In genomic region chr2:113363707-113364620, GRCm38 (mm10) we compare ENCODE assay signal across 10 mouse cellular contexts. TPM values are rescaled to one million over a fixed set of nuclear protein-coding genes. Genes with fewer than 3 reads are reported as not detected.
DNase-seq lines count a peak whose midpoint lies in the region; ATAC-seq and TF ChIP-seq lines count a peak whose summit lies in the region.
"Had no signal": no experiment of that assay in that cellular context is flagged by ENCODE, and none has a peak within 500 bp of the region (broad histone marks: within the 10 kb centered on the region; RNA-seq: fewer than 3 reads in every experiment).

No protein-coding gene starts in this region.

- no peak for TF ChIP-seq CTCF in CH12.LX (conservative IDR thresholded peaks at IDR 0.05 in 1 of 2, IDR thresholded peaks at IDR 0.05 in 1 of 2; ENCODE audit: low read depth in 2 of 2, low read length in 2 of 2)

- H3K9me3 ChIP-seq in CH12.LX (replicated peaks; ENCODE audit: low read length), result no peaks in the 10 kb centered on the region
- H3K9me3 ChIP-seq in embryonic facial prominence, embryonic 13.5 days, result no peaks in the 10 kb centered on the region
- no peaks in the 10 kb centered on the region for H3K9me3 ChIP-seq in intestine, embryonic 14.5 days (ENCODE audit: control insufficient read depth, low read length)

- in situ Hi-C loops in CH12.LX (cut with MboI; ENCODE audit: low pct_ligation_motif_present, low pct_unique_long_range_greater_than_20kb, low sequenced_read_pairs), result no loop called here

- no peak for DNase-seq in frontal cortex, postnatal 36 days (ENCODE audit: low spot score in 2 of 2)
- peak; percentile 5 for DNase-seq in CH12.LX (ENCODE audit: extremely low read depth)
- DNase-seq in intestine, embryonic 14.5 days (ENCODE audit: low spot score), result peak; percentile 60
- no peak for DNase-seq in right cerebral cortex, postnatal 10 days (ENCODE audit: low spot score in 2 of 2)
- DNase-seq in right cerebral cortex, adult 18-20 months, result no peak
- DNase-seq in spleen, postnatal 4 days (ENCODE audit: low spot score in 2 of 2), result no peak
- DNase-seq: cerebellum, adult 11-12 months had no signal

- no peaks in the 10 kb centered on the region for H3K27me3 ChIP-seq in CH12.LX (replicated peaks)
- no peaks in the 10 kb centered on the region for H3K27me3 ChIP-seq in embryonic facial prominence, embryonic 13.5 days
- H3K27me3 ChIP-seq in intestine, embryonic 14.5 days (replicated peaks; ENCODE audit: control insufficient read depth, insufficient read depth, low read length), result no peaks in the 10 kb centered on the region

- TF ChIP-seq POLR2A in CH12.LX (IDR thresholded peaks at IDR 0.05; ENCODE audit: low read depth, low read length), result no peak

- no peak overlapping the region for H3K9ac ChIP-seq in CH12.LX (ENCODE audit: insufficient read depth, low read depth)
- H3K9ac ChIP-seq in embryonic facial prominence, embryonic 13.5 days, result no peak overlapping the region
- no peak overlapping the region for H3K9ac ChIP-seq in intestine, embryonic 14.5 days (ENCODE audit: low read length)

- ATAC-seq in frontal cortex, adult (ENCODE audit: low TSS enrichment), result peak; percentile 50
- peak; percentile 20; the same call in 1 of the 2 replicates for ATAC-seq in embryonic facial prominence, embryonic 13.5 days (ENCODE audit: insufficient number of reproducible peaks, insufficient read depth, low FRiP score, low TSS enrichment, low read depth)
- ATAC-seq in intestine, embryonic 14.5 days (replicated peaks; ENCODE audit: low FRiP score, low TSS enrichment, low read depth), result peak; percentile 40; the same call in 1 of the 2 replicates

- no peak overlapping the region for H3K27ac ChIP-seq in CH12.LX (ENCODE audit: insufficient read depth, low read depth)
- 0 out of 2 replicates have a peak overlapping the region, but pooled peaks have one; percentile 18 for H3K27ac ChIP-seq in embryonic facial prominence, embryonic 13.5 days
- peak overlapping the region; percentile 44 for H3K27ac ChIP-seq in intestine, embryonic 14.5 days (ENCODE audit: low read depth)
- H3K27ac ChIP-seq: macrophage had no signal

- no peak for TF ChIP-seq EP300 in CH12.LX (IDR thresholded peaks at IDR 0.05; ENCODE audit: low read length)

- TF ChIP-seq RAD21 in CH12.LX (IDR thresholded peaks at IDR 0.05; ENCODE audit: low read depth, low read length), result no peak

- dilution Hi-C loops in CH12.LX (cut with MboI; ENCODE audit: extremely low pct_ligation_motif_present, extremely low pct_unique_long_range_greater_than_20kb, low sequenced_read_pairs), result no loop called here

- no peak overlapping the region for H3K4me2 ChIP-seq in CH12.LX (ENCODE audit: insufficient read depth, low read depth, poor library complexity, severe bottlenecking)
- H3K4me2 ChIP-seq in embryonic facial prominence, embryonic 13.5 days, result peak overlapping the region; percentile 45
- H3K4me2 ChIP-seq in intestine, embryonic 14.5 days (ENCODE audit: low read length), result peak overlapping the region; percentile 34

- H3K4me1 ChIP-seq in CH12.LX (ENCODE audit: control insufficient read depth in 1 of 2, insufficient read depth in 2 of 2), result no peaks in the 10 kb centered on the region
- peaks cover 13% of the 10 kb centered on the region for H3K4me1 ChIP-seq in embryonic facial prominence, embryonic 13.5 days
- H3K4me1 ChIP-seq in intestine, embryonic 14.5 days (replicated peaks; ENCODE audit: control insufficient read depth, insufficient read depth, low read length), result 0 out of 2 replicates have a peak, but pooled peaks cover 7% of the 10 kb centered on the region

- H3K4me3 ChIP-seq in CH12.LX (replicated peaks in 1 of 3; ENCODE audit: low read depth in 2 of 3, low read length in 2 of 3, poor library complexity in 1 of 3), result no peak overlapping the region
- H3K4me3 ChIP-seq in embryonic facial prominence, embryonic 13.5 days, result 0 out of 2 replicates have a peak overlapping the region, but pooled peaks have one; percentile 6
- H3K4me3 ChIP-seq in intestine, embryonic 14.5 days (ENCODE audit: low read depth, low read length), result 0 out of 2 replicates have a peak overlapping the region, but pooled peaks have one; percentile 2

- H3K36me3 ChIP-seq in CH12.LX (replicated peaks in 1 of 2; ENCODE audit: control insufficient read depth in 1 of 2, insufficient read depth in 1 of 2, low read length in 1 of 2), result no peaks in the 10 kb centered on the region
- H3K36me3 ChIP-seq in embryonic facial prominence, embryonic 13.5 days, result no peaks in the 10 kb centered on the region
- H3K36me3 ChIP-seq in intestine, embryonic 14.5 days (ENCODE audit: control insufficient read depth, insufficient read depth, low read length), result no peaks in the 10 kb centered on the region

- H3K79me2 ChIP-seq in CH12.LX (replicated peaks; ENCODE audit: control insufficient read depth, extremely low read depth, insufficient read depth, poor library complexity, severe bottlenecking), result no peaks in the 10 kb centered on the region

- 29% methylated on average over 16 of the region's 16 CpGs for WGBS in embryonic facial prominence, embryonic 13.5 days
- WGBS in intestine, embryonic 14.5 days, result 24% methylated on average over 16 of the region's 16 CpGs

TF ChIP-seq in CH12.LX, 34 proteins besides CTCF, POLR2A, EP300 and RAD21:
- TF ChIP-seq ELF1 (IDR thresholded peaks at IDR 0.05; ENCODE audit: low read depth, low read length) (no peak), KAT2A (IDR thresholded peaks at IDR 0.05; ENCODE audit: insufficient replicate concordance, low read length) (no peak), CHD2 (IDR thresholded peaks at IDR 0.05; ENCODE audit: low read length) (no peak), UBTF (IDR thresholded peaks at IDR 0.05; ENCODE audit: low read depth, low read length) (no peak), ZC3H11A (IDR thresholded peaks at IDR 0.05; ENCODE audit: low read depth, low read length) (no peak), TBP (conservative IDR thresholded peaks at IDR 0.05; ENCODE audit: low read depth, low read length) (no peak), MAZ (IDR thresholded peaks at IDR 0.05; ENCODE audit: low read depth, low read length) (no peak), USF2 (conservative IDR thresholded peaks at IDR 0.05; ENCODE audit: low read depth, low read length) (no peak), JUN (IDR thresholded peaks at IDR 0.05; ENCODE audit: insufficient read depth, low read depth, low read length) (no peak), MYC (IDR thresholded peaks at IDR 0.05; ENCODE audit: low read depth, low read length) (no peak), ZKSCAN1 (IDR thresholded peaks at IDR 0.05; ENCODE audit: borderline replicate concordance, low read depth, low read length) (no peak), NRF1 (IDR thresholded peaks at IDR 0.05; ENCODE audit: low read depth, low read length) (no peak), MEF2A (IDR thresholded peaks at IDR 0.05; ENCODE audit: borderline replicate concordance, low read depth, low read length) (no peak), POLR2AphosphoS2 (IDR thresholded peaks at IDR 0.05; ENCODE audit: low read depth, low read length) (no peak), E2F4 (IDR thresholded peaks at IDR 0.05; ENCODE audit: insufficient replicate concordance, low read depth, low read length) (no peak), MXI1 (IDR thresholded peaks at IDR 0.05; ENCODE audit: low read depth, low read length) (no peak), CHD1 (IDR thresholded peaks at IDR 0.05; ENCODE audit: low read depth, low read length) (no peak), ETS1 (conservative IDR thresholded peaks at IDR 0.05; ENCODE audit: low read depth, low read length) (no peak), SMC3 (IDR thresholded peaks at IDR 0.05; ENCODE audit: low read depth, low read length) (no peak)
TF ChIP-seq in CH12.LX: peak in this region for 0.

RNA-seq across cellular contexts. Expression of gene Fmn1, which starts 36.4 kb away (rescaled TPM):
- total RNA-seq in CH12.LX (2012; rRNA removed) (0.08 and 0.13 TPM in 2 replicates), CH12.LX (2014; rRNA removed) (0.20 and 0.36 TPM in 2 replicates)
- 0.57 and 0.79 TPM in 2 replicates for polyA plus RNA-seq in CH12.LX (2012; ENCODE audit: insufficient read length, low read depth)
- polyA plus RNA-seq in embryonic facial prominence, embryonic 13.5 days (2015; fragmentation: Nextera tagmentation; extraction: Ambion mirVana), result 2.8 and 3.0 TPM in 2 replicates
- polyA plus RNA-seq in intestine, embryonic 14.5 days (2014; fragmentation: Nextera tagmentation; extraction: Ambion mirVana), result 6.2 and 6.5 TPM in 2 replicates

Comparison
In these comparisons a context has a peak if more than half of its experiments do, and no peak if none do; other contexts are left out.
1. DNase-seq: peak in CH12.LX (single experiment) and intestine, embryonic 14.5 days (single experiment); none in frontal cortex, postnatal 36 days (0 of 2), right cerebral cortex, postnatal 10 days (0 of 2), right cerebral cortex, adult 18-20 months (single experiment) and spleen, postnatal 4 days (0 of 2).
2. H3K4me3 ChIP-seq: peak in embryonic facial prominence, embryonic 13.5 days (single experiment) and intestine, embryonic 14.5 days (single experiment); none in CH12.LX (0 of 3).
3. Peak in every context shown above with its lines, with median percentiles within 50 percentile points of each other: ATAC-seq.